Mouse (Mus musculus) myocyte (in vitro differentiated cells): ENCODE data around the gene Cbr1. TPM values are rescaled to one million over a fixed set of nuclear protein-coding genes. Genes with fewer than 3 reads are reported as not detected.

Source experiments
- H3K27me3 ChIP-seq: one replicate; pipeline ENCODE4 v1.6.1; 2011; ENCODE audit not compliant: control insufficient read depth, insufficient read depth, insufficient read length
- H3K36me3 ChIP-seq: one replicate; pipeline ENCODE4 v1.6.1; 2011; ENCODE audit not compliant: control insufficient read depth, insufficient read depth
- H3K4me2 ChIP-seq: one replicate; pipeline ENCODE4 v1.6.1; 2011; ENCODE audit warnings: low read depth, control low read depth
- H3K4me3 ChIP-seq: one replicate; pipeline ENCODE4 v1.5.1; 2011; ENCODE audit warnings: mild to moderate bottlenecking, control low read depth, moderate library complexity
- H3K79me2 ChIP-seq: one replicate; pipeline ENCODE4 v1.6.1; 2011; ENCODE audit not compliant: control insufficient read depth, insufficient read depth
- H3ac ChIP-seq: one replicate; pipeline ENCODE4 v1.6.1; 2011; ENCODE audit not compliant: control insufficient read depth, insufficient read length
- CEBPB ChIP-seq: IDR thresholded peaks from 2 replicates; pipeline ENCODE4 v1.6.1; 2011; ENCODE audit warnings: mild to moderate bottlenecking, moderate library complexity; ENCODE audit not compliant: poor library complexity, insufficient read depth, severe bottlenecking
- E2F4 ChIP-seq: IDR thresholded peaks from one replicate; pipeline ENCODE4 v1.6.1; 2011; ENCODE audit warnings: mild to moderate bottlenecking, control low read depth, moderate library complexity; ENCODE audit not compliant: insufficient read depth
- MAX ChIP-seq: IDR thresholded peaks from one replicate; pipeline ENCODE4 v1.6.1; 2011; ENCODE audit warnings: low read depth, mild to moderate bottlenecking, control low read depth
- MYOD1 ChIP-seq, 3 experiments: IDR thresholded peaks; one replicate each; pipeline ENCODE4 v1.6.1; 2011; ENCODE audit warnings: control low read depth in 2 of 3, low read depth in 2 of 3, mild to moderate bottlenecking in 2 of 3, moderate library complexity in 1 of 3; ENCODE audit not compliant: insufficient read length in 2 of 3, control insufficient read depth in 1 of 3
- MYOG ChIP-seq, 3 experiments: IDR thresholded peaks; one replicate each; pipeline ENCODE4 v1.6.1; 2011; ENCODE audit warnings: control low read depth in 2 of 3, low read depth in 2 of 3, mild to moderate bottlenecking in 2 of 3; ENCODE audit not compliant: insufficient read length in 2 of 3, control insufficient read depth in 1 of 3, insufficient read depth in 1 of 3
- POLR2A ChIP-seq: IDR thresholded peaks from one replicate; pipeline ENCODE4 v1.6.1; 2011; ENCODE audit warnings: low read depth, mild to moderate bottlenecking, control low read depth, moderate library complexity; ENCODE audit not compliant: insufficient read length
- POLR2AphosphoS2 ChIP-seq: IDR thresholded peaks from one replicate; pipeline ENCODE4 v1.6.1; 2011; ENCODE audit warnings: low read depth, control low read depth; ENCODE audit not compliant: insufficient read length
- REST ChIP-seq: IDR thresholded peaks from one replicate; pipeline ENCODE4 v1.6.1; 2011; ENCODE audit warnings: mild to moderate bottlenecking, control low read depth, moderate library complexity; ENCODE audit not compliant: insufficient read depth, insufficient read length
- SRF ChIP-seq: IDR thresholded peaks from one replicate; pipeline ENCODE4 v1.6.1; 2011; ENCODE audit warnings: low read depth; ENCODE audit not compliant: control insufficient read depth, insufficient read length
- TCF12 ChIP-seq: IDR thresholded peaks from one replicate; pipeline ENCODE4 v1.6.1; 2011; ENCODE audit warnings: mild to moderate bottlenecking, control low read depth; ENCODE audit not compliant: poor library complexity, insufficient read depth, severe bottlenecking
- TCF3 ChIP-seq: IDR thresholded peaks from one replicate; pipeline ENCODE4 v1.6.1; 2011; ENCODE audit warnings: low read depth, control low read depth; ENCODE audit not compliant: insufficient read length
- USF1 ChIP-seq: IDR thresholded peaks from one replicate; pipeline ENCODE4 v1.6.1; 2011; ENCODE audit warnings: low read depth, mild to moderate bottlenecking, control low read depth, moderate library complexity
- polyA plus RNA-seq: library from polyadenylated mRNA; unstranded; fragments of >200 nt; fragmentation: generic; extraction: Trizol; gene quantifications from one replicate; pipeline ENCODE4 v1.2.1, GENCODE M21; 2012; ENCODE audit warnings: missing spikeins

The Cbr1 gene
- polyA plus RNA-seq, 1 experiment, result 19.9 TPM

GRCm38 (mm10) chr16:93606146-93606545 lies 493 bp downstream of the Cbr1 start:
- no peak overlapping the region for H3K4me2 ChIP-seq
- H3K4me3 ChIP-seq, result no peak overlapping the region
- no peaks in the 10 kb centered on the region for H3K79me2 ChIP-seq
- H3K27me3 ChIP-seq, result no peaks in the 10 kb centered on the region
- TF ChIP-seq POLR2A (no peak), TCF3 (no peak), USF1 (no peak)
- H3K36me3 ChIP-seq, result no peaks in the 10 kb centered on the region
- H3ac ChIP-seq, result no peak overlapping the region

GRCm38 (mm10) chr16:93607669-93608101 lies 2.0 kb downstream of the Cbr1 start:
- peak overlapping the region; percentile 25 for H3K4me3 ChIP-seq
- H3ac ChIP-seq, result peak overlapping the region; percentile 6
- peak overlapping the region; percentile 71 for H3K4me2 ChIP-seq
- TF ChIP-seq E2F4 (no peak), POLR2AphosphoS2 (peak; percentile 71), POLR2A (peak; percentile 68)
- H3K36me3 ChIP-seq, result no peaks in the 10 kb centered on the region
- no peaks in the 10 kb centered on the region for H3K79me2 ChIP-seq
- no peaks in the 10 kb centered on the region for H3K27me3 ChIP-seq

GRCm38 (mm10) chr16:93608731-93609130 lies 3.1 kb downstream of the Cbr1 start:
- TF ChIP-seq TCF3 (no peak), POLR2A (no peak), MAX (no peak), SRF (no peak), TCF12 (no peak), MYOD1 (IDR thresholded peaks at IDR 0.05; ENCODE audit: control insufficient read depth in 1 of 3, insufficient read length in 2 of 3, low read depth in 2 of 3) (no peak), REST (no peak), POLR2AphosphoS2 (no peak), USF1 (no peak), CEBPB (no peak), E2F4 (no peak), MYOG (IDR thresholded peaks at IDR 0.05; ENCODE audit: control insufficient read depth in 1 of 3, insufficient read depth in 1 of 3, insufficient read length in 2 of 3, low read depth in 2 of 3) (no peak)
- Histone ChIP-seq H3ac (no peak overlapping the region), H3K4me2 (no peak overlapping the region), H3K4me3 (peak overlapping the region; percentile 25), H3K27me3 (no peaks in the 10 kb centered on the region), H3K79me2 (no peaks in the 10 kb centered on the region), H3K36me3 (no peaks in the 10 kb centered on the region)

GRCm38 (mm10) chr16:93609796-93610195 lies 4.1 kb downstream of the Cbr1 start:
- TF ChIP-seq TCF3, result no peak
- TF ChIP-seq POLR2A, result no peak
- TF ChIP-seq SRF, result no peak
- no peak for TF ChIP-seq REST
- TF ChIP-seq MAX, result no peak
- TF ChIP-seq CEBPB, result no peak
- TF ChIP-seq TCF12, result no peak
- TF ChIP-seq POLR2AphosphoS2, result no peak
- TF ChIP-seq MYOG (IDR thresholded peaks at IDR 0.05; ENCODE audit: control insufficient read depth in 1 of 3, insufficient read depth in 1 of 3, insufficient read length in 2 of 3, low read depth in 2 of 3), result no peak
- TF ChIP-seq E2F4, result no peak
- TF ChIP-seq USF1, result no peak
- no peak for TF ChIP-seq MYOD1 (IDR thresholded peaks at IDR 0.05; ENCODE audit: control insufficient read depth in 1 of 3, insufficient read length in 2 of 3, low read depth in 2 of 3)
- Histone ChIP-seq H3ac (no peak overlapping the region), H3K79me2 (no peaks in the 10 kb centered on the region), H3K4me3 (no peak overlapping the region), H3K4me2 (no peak overlapping the region), H3K36me3 (no peaks in the 10 kb centered on the region), H3K27me3 (no peaks in the 10 kb centered on the region)

GRCm38 (mm10) chr16:93610961-93611360 lies 5.3 kb downstream of the Cbr1 start:
- no peak overlapping the region for H3K4me2 ChIP-seq
- TF ChIP-seq SRF (no peak), MYOG (IDR thresholded peaks at IDR 0.05; ENCODE audit: control insufficient read depth in 1 of 3, insufficient read depth in 1 of 3, insufficient read length in 2 of 3, low read depth in 2 of 3) (no peak), POLR2A (no peak), USF1 (no peak), E2F4 (no peak), TCF12 (no peak), REST (no peak), MAX (no peak), CEBPB (no peak), POLR2AphosphoS2 (no peak)
- no peak overlapping the region for H3K4me3 ChIP-seq
- H3ac ChIP-seq, result no peak overlapping the region
- H3K27me3 ChIP-seq, result no peaks in the 10 kb centered on the region
- H3K79me2 ChIP-seq, result no peaks in the 10 kb centered on the region
- no peaks in the 10 kb centered on the region for H3K36me3 ChIP-seq
